Mouse (Mus musculus) hindbrain, postnatal 0 days (tissue): ENCODE results near the gene U2af1. TPM values are rescaled to one million over a fixed set of nuclear protein-coding genes. Genes with fewer than 3 reads are reported as not detected.

ENCODE experiments used
- ATAC-seq: fragments of 200-750 bp; cut with Nextera tagmentation; 2 replicates; pipeline ENCODE4 v1.8.0; 2017; ENCODE audit warnings: mild to moderate bottlenecking, moderate TSS enrichment, moderate library complexity
- DNase-seq: peaks from one replicate; pipeline ENCODE4 v3.0.0-alpha.2; 2015; ENCODE audit warnings: low spot score
- H3K27ac ChIP-seq: fragments of 300-500 bp; sonication (generic); 2 replicates; pipeline ENCODE4 v1.5.1; 2014; ENCODE audit warnings: mild to moderate bottlenecking
- H3K27me3 ChIP-seq: fragments of 300-500 bp; sonication (generic); 2 replicates; pipeline ENCODE4 v1.6.1; 2014; ENCODE audit warnings: low read length, mixed read lengths; ENCODE audit not compliant: insufficient read depth
- H3K36me3 ChIP-seq: fragments of 300-500 bp; sonication (generic); 2 replicates; pipeline ENCODE4 v1.6.1; 2014; ENCODE audit warnings: low read length, mixed read lengths; ENCODE audit not compliant: insufficient read depth
- H3K4me1 ChIP-seq: fragments of 300-500 bp; sonication (generic); 2 replicates; pipeline ENCODE4 v1.6.1; 2014; ENCODE audit warnings: antibody characterized with exemption, low read length, mixed read lengths; ENCODE audit not compliant: insufficient read depth
- H3K4me2 ChIP-seq: fragments of 300-500 bp; sonication (generic); 2 replicates; pipeline ENCODE4 v1.6.1; 2014; ENCODE audit warnings: low read depth, mild to moderate bottlenecking, low read length, moderate library complexity, mixed read lengths
- H3K4me3 ChIP-seq: fragments of 300-500 bp; sonication (generic); 2 replicates; pipeline ENCODE4 v1.5.1; 2014; ENCODE audit warnings: low read length
- H3K9ac ChIP-seq: fragments of 300-500 bp; sonication (generic); replicated peaks from 2 replicates; pipeline ENCODE4 v1.6.1; 2014; ENCODE audit warnings: mild to moderate bottlenecking, low read length, moderate library complexity, mixed read lengths
- H3K9me3 ChIP-seq: fragments of 300-500 bp; sonication (generic); 2 replicates; pipeline ENCODE4 v1.6.1; 2016; ENCODE audit warnings: low read length, mixed read lengths
- CTCF ChIP-seq: IDR thresholded peaks from 2 replicates; pipeline ENCODE4 v1.5.1; 2016; ENCODE audit warnings: antibody characterized with exemption, control low read depth, low read depth
- WGBS: fragments of 180-500 bp; shearing (Covaris S2); extraction: QIAGEN DNeasy Blood & Tissue Kit; methylation state at CpG from one replicate; pipeline ENCODE4 v1.1.7; 2014; 5-methylcytosine and 5-hydroxymethylcytosine counted together
- polyA plus RNA-seq: library from polyadenylated mRNA; unstranded; fragments of >200 nt; fragmentation: Nextera tagmentation; extraction: Ambion mirVana; gene quantifications from 2 replicates; pipeline ENCODE4 v1.2.1, GENCODE M21; 2015
- total RNA-seq: library from RNA; depleted of rRNA; stranded (reverse); fragments of >200 nt; gene quantifications from 2 replicates; pipeline ENCODE4 v1.2.3, GENCODE M21; 2014

U2af1 gene
- total and polyA plus RNA-seq, 2 experiments from 2014 or later = 46.2 to 224 TPM

- Histone ChIP-seq H3K9me3 (no peaks in the 10 kb centered on the region), H3K4me3 (no peak overlapping the region), H3K27ac (peak overlapping the region; percentile 72), H3K36me3 (no peaks in the 10 kb centered on the region), H3K4me2 (peak overlapping the region; percentile 27; the same call in 1 of the 2 replicates), H3K27me3 (0 out of 2 replicates have a peak, but pooled peaks cover 3% of the 10 kb centered on the region), H3K9ac (peak overlapping the region; percentile 28; the same call in 1 of the 2 replicates), H3K4me1 (peaks cover 10% of the 10 kb centered on the region; the same call in 1 of the 2 replicates)
- DNase-seq (peak; percentile 94), ATAC-seq (peak; percentile 84)
- 9% methylated on average over 17 of the region's 17 CpGs for WGBS
- TF ChIP-seq CTCF = peak; percentile 98
These were observed 27.0 kb upstream of the U2af1 start for GRCm38 (mm10) chr17:31685514-31686224.

DNA sequence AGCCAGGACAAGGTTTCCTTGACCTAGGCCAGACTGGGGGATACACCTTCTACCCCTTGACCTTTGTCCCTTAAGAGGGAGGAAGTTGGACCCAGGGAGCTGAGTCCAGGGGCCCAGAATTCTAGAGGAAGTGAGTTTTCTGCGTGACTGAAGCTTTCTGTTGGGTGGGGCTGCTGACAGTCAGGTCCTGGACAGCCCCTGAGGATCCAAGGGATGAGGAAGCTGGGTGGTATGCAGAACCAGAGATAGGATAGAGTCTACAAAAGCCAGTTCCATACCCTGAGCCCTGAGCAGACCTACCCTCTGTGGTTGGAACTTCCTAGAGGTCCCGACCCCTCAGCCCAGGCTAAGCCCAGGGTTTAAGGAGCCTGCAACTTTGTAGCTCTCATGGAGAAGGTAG lies 21.8 kb upstream of the U2af1 start:
- Histone ChIP-seq H3K27ac (no peak overlapping the region), H3K4me3 (no peak overlapping the region), H3K36me3 (no peaks in the 10 kb centered on the region), H3K4me1 (no peaks in the 10 kb centered on the region), H3K9ac (no peak overlapping the region), H3K4me2 (no peak overlapping the region), H3K9me3 (no peaks in the 10 kb centered on the region), H3K27me3 (0 out of 2 replicates have a peak, but pooled peaks cover 3% of the 10 kb centered on the region)
- ATAC-seq = no peak
- WGBS = 73% methylated on average over 2 of the region's 2 CpGs
- DNase-seq = no peak
- TF ChIP-seq CTCF = no peak

DNA sequence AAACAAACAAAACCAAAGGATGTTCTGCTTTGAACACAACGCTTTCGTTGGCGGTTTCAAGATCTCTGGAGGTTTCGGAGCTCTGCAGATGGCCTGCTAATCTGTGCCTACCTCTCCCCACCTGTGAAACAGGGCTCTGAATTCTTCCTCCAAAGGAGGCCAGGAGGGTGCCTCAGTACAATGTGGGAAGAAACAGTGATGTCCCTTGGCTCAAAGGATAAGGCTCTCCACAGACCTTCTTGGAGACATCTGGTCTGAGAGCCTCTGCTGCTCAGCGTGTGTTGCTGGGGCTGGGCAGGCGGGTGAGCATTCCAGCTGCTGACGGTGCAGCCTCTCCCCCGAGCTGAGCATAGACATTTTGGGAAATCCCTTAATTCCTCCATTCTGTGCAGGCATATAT lies 18.8 kb upstream of the U2af1 start, which contains the start of gene Cryaa:
Gene Cryaa, plus strand, starts transcription at position 301 of the 400 bp plus-strand sequence.
- H3K9me3 ChIP-seq = no peaks in the 10 kb centered on the region
- TF ChIP-seq CTCF = no peak
- H3K4me1 ChIP-seq = no peaks in the 10 kb centered on the region
- H3K27me3 ChIP-seq = no peaks in the 10 kb centered on the region
- no peaks in the 10 kb centered on the region for H3K36me3 ChIP-seq
- no peak for ATAC-seq
- no peak within 1 kb of the TSS for H3K4me3 ChIP-seq
- no peak within 1 kb of the TSS for H3K27ac ChIP-seq
- WGBS = 74% methylated on average over 8 of the region's 8 CpGs
- no peak within 1 kb of the TSS for H3K4me2 ChIP-seq
- no peak for DNase-seq
- H3K9ac ChIP-seq = no peak within 1 kb of the TSS

GRCm38 (mm10) chr17:31674426-31674825 lies 15.7 kb upstream of the U2af1 start:
- peak; percentile 50; the same call in 1 of the 2 replicates for ATAC-seq
- H3K9me3 ChIP-seq = no peaks in the 10 kb centered on the region
- TF ChIP-seq CTCF = no peak
- no peak overlapping the region for H3K27ac ChIP-seq
- H3K4me1 ChIP-seq = no peaks in the 10 kb centered on the region
- H3K36me3 ChIP-seq = no peaks in the 10 kb centered on the region
- no peaks in the 10 kb centered on the region for H3K27me3 ChIP-seq
- WGBS = 71% methylated on average over 1 of the region's 1 CpGs
- no peak overlapping the region for H3K4me3 ChIP-seq
- H3K4me2 ChIP-seq = no peak overlapping the region
- no peak for DNase-seq
- H3K9ac ChIP-seq = no peak overlapping the region

GRCm38 (mm10) chr17:31672279-31672678 lies 13.6 kb upstream of the U2af1 start:
- Histone ChIP-seq H3K27ac (no peak overlapping the region), H3K36me3 (no peaks in the 10 kb centered on the region), H3K27me3 (no peaks in the 10 kb centered on the region), H3K9ac (no peak overlapping the region), H3K4me2 (no peak overlapping the region), H3K4me3 (no peak overlapping the region), H3K4me1 (no peaks in the 10 kb centered on the region), H3K9me3 (no peaks in the 10 kb centered on the region)
- no peak for ATAC-seq
- no peak for DNase-seq
- WGBS = 90% methylated on average over 12 of the region's 12 CpGs
- no peak for TF ChIP-seq CTCF

GRCm38 (mm10) chr17:31671698-31672097 lies 13.0 kb upstream of the U2af1 start:
- TF ChIP-seq CTCF = no peak
- no peak overlapping the region for H3K27ac ChIP-seq
- H3K4me1 ChIP-seq = no peaks in the 10 kb centered on the region
- WGBS = 63% methylated on average over 8 of the region's 8 CpGs
- H3K36me3 ChIP-seq = no peaks in the 10 kb centered on the region
- no peaks in the 10 kb centered on the region for H3K27me3 ChIP-seq
- no peak overlapping the region for H3K9ac ChIP-seq
- DNase-seq = no peak
- no peak for ATAC-seq
- no peak overlapping the region for H3K4me3 ChIP-seq
- H3K9me3 ChIP-seq = no peaks in the 10 kb centered on the region
- no peak overlapping the region for H3K4me2 ChIP-seq

DNA sequence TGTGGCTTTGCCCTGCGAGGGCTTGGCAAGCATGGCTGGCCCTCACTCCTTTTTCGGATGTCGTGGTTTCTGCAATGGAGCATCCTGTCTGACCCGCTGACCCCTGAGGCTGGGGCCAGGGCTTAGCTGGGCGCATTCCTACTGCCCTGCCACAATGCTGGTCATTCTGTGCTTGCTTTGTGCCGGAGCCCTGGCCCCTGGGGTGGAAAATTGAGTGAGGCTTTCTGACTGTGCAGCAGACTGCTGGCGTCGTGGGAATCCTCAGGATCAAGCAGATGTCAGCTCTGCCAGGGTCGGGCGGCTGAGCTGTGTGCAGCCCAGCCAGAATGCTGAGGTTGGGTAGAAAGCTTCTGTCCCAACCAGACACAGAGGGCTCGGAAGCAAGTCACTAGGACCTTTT lies 11.5 kb upstream of the U2af1 start:
- TF ChIP-seq CTCF = no peak
- 9% methylated on average over 11 of the region's 11 CpGs for WGBS
- Histone ChIP-seq H3K4me1 (no peaks in the 10 kb centered on the region), H3K9me3 (no peaks in the 10 kb centered on the region), H3K27me3 (no peaks in the 10 kb centered on the region), H3K4me2 (no peak overlapping the region), H3K27ac (no peak overlapping the region), H3K9ac (no peak overlapping the region), H3K36me3 (no peaks in the 10 kb centered on the region), H3K4me3 (no peak overlapping the region)
- peak; percentile 36 for DNase-seq
- ATAC-seq = peak; percentile 69; the same call in 1 of the 2 replicates
